Mouse (Mus musculus): ENCODE measurements around the gene Nucb1.
"Not testable (repeated sequence)": the region's sequence is repeated elsewhere in the genome, so short reads cannot be mapped to it uniquely, and the experiment has no call there.

DNA sequence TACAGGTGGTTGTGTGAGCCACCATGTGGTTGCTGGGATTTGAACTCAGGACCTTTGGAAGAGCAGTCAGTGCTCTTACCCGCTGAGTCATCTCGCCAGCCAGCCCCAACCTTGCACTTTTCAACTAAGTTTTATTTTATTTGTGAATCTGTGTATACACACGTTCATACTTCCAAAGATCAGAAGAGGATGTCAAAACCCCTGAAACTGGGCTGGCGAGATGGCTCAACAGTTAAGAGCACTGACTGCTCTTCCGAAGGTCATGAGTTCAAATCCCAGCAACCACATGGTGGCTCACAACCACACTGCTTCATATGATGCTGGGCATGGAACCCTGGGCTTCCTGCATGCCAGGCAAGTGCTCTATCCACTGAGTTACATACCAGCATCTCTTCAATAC is 25.2 kb downstream of the Nucb1 start:
- TF ChIP-seq POLR2A (IDR thresholded peaks at IDR 0.05; ENCODE audit: low read depth, low read length); CTCF (IDR thresholded peaks at IDR 0.05; ENCODE audit: extremely low read depth, insufficient read depth, insufficient read length, insufficient replicate concordance): not testable (repeated sequence)

Measured in spleen, adult 2 months (tissue).